Mouse (Mus musculus) olfactory bulb, adult 2 months (tissue): ENCODE measurements around the gene Slc25a42. TPM values are rescaled to one million over a fixed set of nuclear protein-coding genes. Genes with fewer than 3 reads are reported as not detected.
"Not testable (repeated sequence)": the region's sequence is repeated elsewhere in the genome, so short reads cannot be mapped to it uniquely, and the experiment has no call there.

Experiments
- H3K27ac ChIP-seq: fragments of 200-500 bp; 2 replicates; pipeline ENCODE4 v1.5.1; 2012; ENCODE audit warnings: low read depth, low read length; ENCODE audit not compliant: insufficient read depth
- H3K4me1 ChIP-seq: fragments of 200-500 bp; 2 replicates; pipeline ENCODE4 v1.6.1; 2012; ENCODE audit warnings: low read length; ENCODE audit not compliant: control insufficient read depth, insufficient read depth
- H3K4me3 ChIP-seq: fragments of 200-500 bp; 2 replicates; pipeline ENCODE4 v1.5.1; 2012; ENCODE audit warnings: mild to moderate bottlenecking, low read depth, low read length, moderate library complexity; ENCODE audit not compliant: insufficient read depth
- CTCF ChIP-seq: fragments of 200-500 bp; IDR thresholded peaks from 2 replicates; pipeline ENCODE4 v1.5.1; 2012; ENCODE audit warnings: low read depth, mild to moderate bottlenecking, low read length, moderate library complexity; ENCODE audit not compliant: insufficient read depth
- POLR2A ChIP-seq: fragments of 200-500 bp; IDR thresholded peaks from 2 replicates; pipeline ENCODE4 v1.6.1; 2012; ENCODE audit warnings: mild to moderate bottlenecking, low read depth, low read length, moderate library complexity; ENCODE audit not compliant: insufficient read depth
- WGBS: fragments of 180-500 bp; shearing (Covaris S2); methylation state at CpG from one replicate; pipeline ENCODE4 v1.1.7; 2018; 5-methylcytosine and 5-hydroxymethylcytosine counted together
- polyA plus RNA-seq: library from polyadenylated mRNA; stranded (reverse); fragments of >200 nt; gene quantifications from 2 replicates; pipeline ENCODE4 v1.2.4, GENCODE M21; 2012; ENCODE audit warnings: low replicate concordance; ENCODE audit not compliant: missing spikeins, insufficient read depth, insufficient read length

Slc25a42 gene
- polyA plus RNA-seq, 1 experiment: not detected

- H3K4me1 ChIP-seq: peaks cover 15% of the 10 kb centered on the region
- no peak overlapping the region for H3K4me3 ChIP-seq
- H3K27ac ChIP-seq: no peak overlapping the region
- 67% methylated on average over 5 of the region's 5 CpGs for WGBS
- TF ChIP-seq CTCF (no peak), POLR2A (no peak)
These were observed 7.1 kb upstream of the Slc25a42 start for GRCm38 (mm10) chr8:70219107-70219684.

GRCm38 (mm10) chr8:70217441-70217840, 5.3 kb upstream of the Slc25a42 start:
- TF ChIP-seq CTCF: no peak
- TF ChIP-seq POLR2A: no peak
- Histone ChIP-seq H3K27ac (no peak overlapping the region), H3K4me1 (peaks cover 14% of the 10 kb centered on the region), H3K4me3 (no peak overlapping the region)

DNA sequence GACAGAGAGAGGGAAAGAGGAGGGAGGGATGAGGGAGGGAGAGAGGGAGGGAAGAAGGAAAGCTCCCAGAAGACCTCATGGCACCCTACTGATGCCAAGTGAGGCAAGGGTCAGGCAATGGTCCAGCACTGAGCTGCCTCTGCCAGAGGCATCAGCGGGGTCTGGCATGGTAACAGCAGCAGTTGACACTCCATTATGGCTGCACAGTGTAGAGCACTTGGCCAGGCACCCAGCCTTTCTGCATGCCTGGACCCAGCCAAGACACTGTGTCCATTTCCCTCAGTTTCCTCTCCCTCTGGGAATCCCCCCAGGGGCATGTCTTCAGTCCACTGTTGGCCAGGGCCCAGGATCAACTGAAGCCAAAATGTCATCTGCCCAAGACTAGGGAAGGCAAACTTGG, 4.5 kb upstream of the Slc25a42 start:
- TF ChIP-seq CTCF: no peak
- TF ChIP-seq POLR2A: no peak
- H3K4me1 ChIP-seq: peaks cover 9% of the 10 kb centered on the region
- WGBS: 31% methylated on average over 1 of the region's 1 CpGs
- H3K4me3 ChIP-seq: no peak overlapping the region
- H3K27ac ChIP-seq: 0 out of 2 replicates have a peak overlapping the region, but pooled peaks have one; percentile 27

DNA sequence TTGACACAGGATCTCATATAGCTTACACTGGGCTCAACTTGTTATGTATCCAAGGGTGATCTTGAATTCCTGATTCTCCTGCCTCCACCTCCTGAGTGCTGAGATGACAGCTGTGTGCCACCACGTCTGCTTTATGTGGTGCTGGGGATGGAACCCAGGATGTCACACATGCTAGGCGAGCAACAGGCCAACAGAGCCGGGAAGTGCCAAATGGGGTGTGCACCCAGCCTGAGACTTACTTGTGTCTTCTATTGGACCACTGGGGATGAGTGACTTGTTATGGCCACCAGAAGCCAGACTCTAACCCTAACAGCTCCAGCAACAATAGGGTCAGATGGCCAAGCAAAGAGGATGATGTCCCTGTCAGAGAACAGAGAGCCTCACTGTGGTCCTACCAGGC, 4.1 kb upstream of the Slc25a42 start:
- H3K4me3 ChIP-seq, H3K4me1 ChIP-seq, H3K27ac ChIP-seq: not testable (repeated sequence)
- 48% methylated on average over 3 of the region's 3 CpGs for WGBS

DNA sequence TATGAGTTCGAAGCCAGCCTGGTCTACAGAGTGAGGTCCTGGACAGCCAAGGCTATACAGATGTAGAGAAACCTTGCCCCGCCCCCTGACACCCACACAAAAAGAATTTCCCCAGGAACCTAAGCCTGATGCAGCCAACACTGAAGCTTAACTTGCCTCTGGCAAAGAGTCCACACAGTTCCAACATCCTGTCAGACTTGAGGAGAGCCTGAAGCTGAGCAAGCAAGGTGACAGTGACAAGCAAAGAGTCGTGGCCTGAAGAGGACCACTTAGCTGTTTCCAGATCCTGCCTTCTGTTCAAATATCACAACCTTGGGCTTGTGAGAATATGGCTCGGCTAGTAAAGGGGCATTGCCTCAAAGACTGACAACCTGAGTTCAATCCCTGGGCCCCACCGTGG, 3.0 kb upstream of the Slc25a42 start:
- Histone ChIP-seq H3K4me1 (peaks cover 9% of the 10 kb centered on the region), H3K4me3 (no peak overlapping the region), H3K27ac (no peak overlapping the region)
- WGBS: 73% methylated on average over 5 of the region's 5 CpGs
- TF ChIP-seq POLR2A (no peak), CTCF (no peak)

DNA sequence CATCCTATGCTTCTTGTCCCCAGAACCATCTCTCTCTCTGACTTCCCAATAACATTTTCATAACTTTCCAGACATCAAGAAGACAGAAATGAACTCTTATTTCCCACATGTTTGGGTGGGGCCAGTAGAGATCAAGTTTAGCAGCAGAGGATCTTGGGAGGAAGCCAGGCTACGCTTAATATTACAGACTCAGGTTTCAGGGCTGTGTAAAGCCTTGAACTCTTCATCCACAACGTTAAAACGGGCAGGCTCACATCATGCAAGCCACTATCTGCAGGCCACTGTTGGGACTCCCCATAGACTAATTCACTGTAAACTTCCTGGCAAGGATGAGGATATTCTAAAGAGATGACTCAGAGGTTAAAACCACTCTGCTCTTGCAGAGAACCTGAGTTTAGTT, 2.3 kb upstream of the Slc25a42 start:
- no peak overlapping the region for H3K27ac ChIP-seq
- TF ChIP-seq POLR2A (no peak), CTCF (no peak)
- H3K4me3 ChIP-seq: no peak overlapping the region
- 80% methylated on average over 3 of the region's 3 CpGs for WGBS
- H3K4me1 ChIP-seq: peaks cover 9% of the 10 kb centered on the region

DNA sequence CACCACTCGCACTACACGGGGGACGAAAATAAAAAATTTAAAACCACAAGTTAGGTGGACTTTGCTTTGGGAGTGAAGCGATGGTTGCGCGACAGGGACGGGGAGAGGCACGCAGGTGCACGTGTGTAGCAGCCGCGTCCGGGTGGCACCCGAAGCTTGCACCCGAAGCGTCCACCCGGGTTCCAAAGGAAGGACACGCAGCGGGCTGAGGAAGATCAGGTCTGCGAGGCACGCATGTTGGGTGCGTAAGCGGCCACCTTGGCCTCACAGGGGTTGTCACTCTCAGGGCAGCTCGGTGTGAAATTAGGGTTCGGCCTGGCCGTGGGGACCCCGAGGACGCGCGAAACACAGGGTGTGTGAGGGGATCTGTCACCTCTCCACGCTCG, 386 bp downstream of the Slc25a42 start:
- H3K4me3 ChIP-seq: peak overlapping the region; percentile 73
- H3K4me1 ChIP-seq: peaks cover 7% of the 10 kb centered on the region
- TF ChIP-seq CTCF (no peak), POLR2A (no peak)
- under 1% methylated on average over 31 of the region's 31 CpGs for WGBS
- H3K27ac ChIP-seq: no peak overlapping the region; the same call in 1 of the 2 replicates

DNA sequence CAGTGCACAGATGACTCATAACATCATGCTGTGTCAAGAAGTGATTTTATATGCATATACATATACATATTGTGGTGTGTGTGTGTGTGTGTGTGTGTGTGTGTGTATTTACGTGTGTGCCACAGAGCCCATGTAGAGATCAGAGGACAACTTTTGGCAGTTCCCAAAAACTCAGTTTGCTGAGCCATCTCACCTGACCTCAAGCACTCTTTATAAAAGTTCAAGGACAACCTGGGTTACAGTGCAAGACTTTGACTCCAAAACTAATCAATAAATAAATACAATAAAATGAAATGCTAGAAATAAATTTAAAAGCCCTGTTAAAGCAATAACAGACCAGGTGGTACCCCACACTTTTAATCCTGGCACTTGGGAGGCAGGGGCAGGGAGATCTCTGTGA, 830 bp downstream of the Slc25a42 start:
- TF ChIP-seq CTCF (no peak), POLR2A (no peak)
- peaks cover 6% of the 10 kb centered on the region for H3K4me1 ChIP-seq
- WGBS: 58% methylated on average over 1 of the region's 1 CpGs
- H3K4me3 ChIP-seq: peak overlapping the region; percentile 73
- H3K27ac ChIP-seq: no peak overlapping the region

GRCm38 (mm10) chr8:70210538-70210937, 1.6 kb downstream of the Slc25a42 start:
- peak overlapping the region; percentile 6; the same call in 1 of the 2 replicates for H3K4me3 ChIP-seq
- H3K4me1 ChIP-seq: peaks cover 6% of the 10 kb centered on the region
- 24% methylated on average over 8 of the region's 8 CpGs for WGBS
- no peak for TF ChIP-seq CTCF
- no peak for TF ChIP-seq POLR2A
- no peak overlapping the region for H3K27ac ChIP-seq

GRCm38 (mm10) chr8:70208130-70208529, 4.0 kb downstream of the Slc25a42 start:
- 62% methylated on average over 1 of the region's 1 CpGs for WGBS
- TF ChIP-seq POLR2A: no peak
- TF ChIP-seq CTCF: no peak
- Histone ChIP-seq H3K27ac (no peak overlapping the region), H3K4me1 (peaks cover 10% of the 10 kb centered on the region), H3K4me3 (no peak overlapping the region)
